Mouse (Mus musculus) heart, embryonic 14.5 days (tissue): Measurements from ENCODE around the gene LTO1. TPM values are rescaled to one million over a fixed set of nuclear protein-coding genes. Genes with fewer than 3 reads are reported as not detected.
"Not testable (repeated sequence)": the region's sequence is repeated elsewhere in the genome, so short reads cannot be mapped to it uniquely, and the experiment has no call there.

Source experiments
- ATAC-seq: fragments of 200-750 bp; cut with Nextera tagmentation; 2 replicates; pipeline ENCODE4 v1.8.0; 2017; ENCODE audit warnings: low read depth, moderate TSS enrichment; ENCODE audit not compliant: insufficient number of reproducible peaks, insufficient read depth, low FRiP score
- H3K27ac ChIP-seq, 2 experiments: fragments of 200-500 bp in 1 of 2; fragments of 300-500 bp in 1 of 2; sonication (generic) in 1 of 2; replicated peaks in 1 of 2; 2 replicates each; pipeline ENCODE4 v1.5.1; 2012 to 2014; ENCODE audit warnings: low read depth in 2 of 2, low read length in 2 of 2, control low read depth in 1 of 2, mild to moderate bottlenecking in 1 of 2, mixed read lengths in 1 of 2; ENCODE audit not compliant: control insufficient read depth in 1 of 2, insufficient read depth in 1 of 2
- H3K27me3 ChIP-seq: fragments of 300-500 bp; sonication (generic); 2 replicates; pipeline ENCODE4 v1.6.1; 2014; ENCODE audit warnings: mild to moderate bottlenecking, low read length, control low read depth; ENCODE audit not compliant: control insufficient read depth, insufficient read depth
- H3K36me3 ChIP-seq: fragments of 300-500 bp; sonication (generic); 2 replicates; pipeline ENCODE4 v1.6.1; 2014; ENCODE audit warnings: mild to moderate bottlenecking, control low read depth, low read length, mixed read lengths; ENCODE audit not compliant: control insufficient read depth, insufficient read depth
- H3K4me1 ChIP-seq, 2 experiments: fragments of 200-500 bp in 1 of 2; fragments of 300-500 bp in 1 of 2; sonication (generic) in 1 of 2; 2 replicates each; pipeline ENCODE4 v1.6.1; 2012 to 2014; ENCODE audit warnings: low read length in 2 of 2, control low read depth in 1 of 2, mixed read lengths in 1 of 2; ENCODE audit not compliant: control insufficient read depth in 2 of 2, insufficient read depth in 2 of 2
- H3K4me2 ChIP-seq: fragments of 300-500 bp; sonication (generic); 2 replicates; pipeline ENCODE4 v1.6.1; 2014; ENCODE audit warnings: mild to moderate bottlenecking, low read length
- H3K4me3 ChIP-seq, 2 experiments: fragments of 200-500 bp in 1 of 2; fragments of 300-500 bp in 1 of 2; sonication (generic) in 1 of 2; 2 replicates each; pipeline ENCODE4 v1.5.1; 2012 to 2014; ENCODE audit warnings: low read length in 2 of 2, mild to moderate bottlenecking in 2 of 2, control low read depth in 1 of 2, low read depth in 1 of 2, moderate library complexity in 1 of 2; ENCODE audit not compliant: control insufficient read depth in 1 of 2, insufficient read depth in 1 of 2
- H3K9ac ChIP-seq: fragments of 300-500 bp; sonication (generic); 2 replicates; pipeline ENCODE4 v1.6.1; 2014; ENCODE audit warnings: mild to moderate bottlenecking, low read length
- H3K9me3 ChIP-seq: fragments of 300-500 bp; sonication (generic); 2 replicates; pipeline ENCODE4 v1.6.1; 2016; ENCODE audit warnings: low read length, control low read depth; ENCODE audit not compliant: control insufficient read depth
- WGBS: fragments of 180-500 bp; shearing (Covaris S2); extraction: QIAGEN DNeasy Blood & Tissue Kit; methylation state at CpG from one replicate; pipeline ENCODE4 v1.1.7; 2014; 5-methylcytosine and 5-hydroxymethylcytosine counted together
- polyA plus RNA-seq: library from polyadenylated mRNA; unstranded; fragments of >200 nt; fragmentation: Nextera tagmentation; extraction: Ambion mirVana; gene quantifications from 2 replicates; pipeline ENCODE4 v1.2.1, GENCODE M21; 2014

LTO1 gene
- polyA plus RNA-seq, 1 experiment from 2014 or later, result 19.2 TPM

DNA sequence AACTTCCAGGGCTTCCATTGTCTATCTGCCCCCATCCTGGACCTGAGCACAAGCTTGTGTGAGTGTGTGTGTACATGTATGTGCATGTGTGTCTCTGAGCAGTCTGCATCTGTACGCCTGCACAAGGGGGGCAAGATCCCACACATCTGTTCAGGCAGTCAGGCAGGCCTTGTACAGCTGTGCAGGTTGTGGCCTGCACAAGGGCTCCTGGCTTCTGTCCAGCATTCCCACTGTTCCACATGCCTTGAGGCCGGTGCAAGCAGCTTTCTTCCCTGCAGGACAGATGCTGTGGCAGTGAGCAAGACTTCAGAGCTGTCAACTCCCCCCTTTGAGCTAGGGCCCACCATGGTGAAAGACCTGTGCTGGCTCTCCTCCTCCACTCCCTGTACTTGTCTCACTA, 31.8 kb upstream of the LTO1 start:
- no peak for ATAC-seq
- WGBS, result 30% methylated on average over 2 of the region's 2 CpGs

DNA sequence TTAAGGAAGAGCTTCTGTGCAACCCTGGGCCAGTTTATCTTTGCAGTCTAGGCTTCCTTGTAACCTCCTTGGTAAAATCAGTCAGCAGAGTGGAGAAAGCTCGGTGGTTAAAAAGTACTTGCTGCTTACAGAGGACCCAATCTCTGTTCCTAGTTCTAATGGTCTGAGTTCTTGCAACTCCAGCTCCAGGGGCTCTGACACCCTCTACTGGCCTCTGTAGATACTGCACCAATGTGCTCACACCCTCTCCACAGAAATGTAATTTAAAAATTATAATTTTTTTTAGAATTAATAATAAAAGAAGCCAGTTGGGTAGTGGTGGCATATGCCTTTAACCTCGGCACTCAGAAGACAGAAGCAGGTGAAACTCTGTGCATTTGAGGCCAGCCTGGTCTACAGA, 27.2 kb upstream of the LTO1 start:
- Histone ChIP-seq H3K4me3 (no peak overlapping the region), H3K4me2 (no peak overlapping the region), H3K4me1 (peaks cover 10% of the 10 kb centered on the region in 2 experiments; a peak in 3 of 4 replicates), H3K9me3 (no peaks in the 10 kb centered on the region), H3K27me3 (peaks cover 26% of the 10 kb centered on the region), H3K27ac (no peak overlapping the region), H3K9ac (no peak overlapping the region), H3K36me3 (no peaks in the 10 kb centered on the region)
- WGBS, result 77% methylated on average over 2 of the region's 2 CpGs
- ATAC-seq, result no peak

More for the DNA sequence above, 31.8 kb upstream of the LTO1 start:
- no peaks in the 10 kb centered on the region for H3K9me3 ChIP-seq
- H3K4me3 ChIP-seq, result no peak overlapping the region
- H3K27ac ChIP-seq, result no peak overlapping the region
- H3K9ac ChIP-seq, result no peak overlapping the region
- no peaks in the 10 kb centered on the region for H3K36me3 ChIP-seq
- 0 out of 2 replicates have a peak, but pooled peaks cover 2% of the 10 kb centered on the region for H3K27me3 ChIP-seq
- peaks cover 7 to 10% of the 10 kb centered on the region in 2 experiments; a peak in 3 of 4 replicates for H3K4me1 ChIP-seq
- H3K4me2 ChIP-seq, result no peak overlapping the region

DNA sequence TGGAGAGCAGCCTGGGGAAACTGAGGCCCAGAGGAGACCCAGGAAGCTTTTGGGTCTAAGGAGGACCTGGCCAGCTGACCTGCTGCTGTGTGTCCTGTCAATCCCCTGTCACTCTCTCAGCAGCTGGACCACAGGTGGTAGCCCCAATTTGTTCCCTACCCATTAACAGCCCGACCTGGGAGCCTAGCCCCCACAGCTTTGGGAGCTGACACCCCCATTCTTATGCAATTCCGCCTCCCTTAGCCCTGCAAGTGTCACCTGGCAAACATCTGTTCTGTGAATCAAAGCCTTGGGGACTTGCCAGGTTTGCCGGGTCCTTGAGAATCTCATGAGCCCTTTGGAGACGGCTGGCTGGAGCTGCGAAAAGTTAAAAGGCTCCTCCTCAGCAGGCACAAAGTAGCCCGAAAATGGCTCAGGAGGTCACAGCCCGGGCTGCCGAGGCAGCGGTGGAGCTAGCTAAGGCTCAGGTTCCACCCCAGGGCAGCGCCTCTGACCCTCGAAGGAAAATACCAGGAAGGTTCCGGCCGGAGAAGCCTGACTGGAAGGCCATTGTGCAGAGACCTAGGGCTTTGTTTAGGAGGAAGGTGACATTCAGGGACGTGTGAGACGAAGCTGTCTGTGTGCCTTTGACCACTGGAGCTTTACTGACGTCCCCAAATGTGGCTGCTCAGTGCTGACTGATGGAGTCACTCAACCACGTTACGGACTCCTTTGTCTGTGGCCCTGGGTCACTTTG, 26.2 kb upstream of the LTO1 start:
- WGBS, result 5% methylated on average over 18 of the region's 18 CpGs
- H3K27me3 ChIP-seq, result peaks cover 26% of the 10 kb centered on the region

DNA sequence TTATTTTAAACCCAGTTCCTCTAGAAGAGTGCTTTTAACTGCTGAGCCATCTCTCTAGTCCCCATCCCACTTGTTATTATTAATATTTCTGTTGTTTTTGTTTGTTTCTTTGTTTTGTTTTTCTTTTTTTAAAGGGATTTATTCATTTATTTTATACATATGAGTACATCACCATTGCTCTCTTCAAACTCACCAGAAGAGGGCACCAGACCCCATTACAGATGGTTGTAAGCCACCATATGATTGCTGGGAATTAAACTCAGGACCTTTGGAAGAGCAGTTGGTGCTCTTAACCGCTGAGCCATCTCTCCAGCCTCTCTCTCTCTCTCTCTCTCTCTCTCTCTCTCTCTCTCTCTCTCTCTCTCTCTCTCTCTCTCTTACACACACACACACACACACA, 24.2 kb upstream of the LTO1 start:
- H3K4me2 ChIP-seq, H3K4me3 ChIP-seq, H3K36me3 ChIP-seq, ATAC-seq, H3K27ac ChIP-seq, H3K9ac ChIP-seq, H3K9me3 ChIP-seq, H3K4me1 ChIP-seq: not testable (repeated sequence)
- 92% methylated on average over 1 of the region's 1 CpGs for WGBS
- peaks cover 45% of the 10 kb centered on the region for H3K27me3 ChIP-seq

More for the DNA sequence above, 26.2 kb upstream of the LTO1 start:
- H3K9me3 ChIP-seq, result no peaks in the 10 kb centered on the region
- H3K27ac ChIP-seq, result no peak overlapping the region
- no peak overlapping the region for H3K9ac ChIP-seq
- no peak for ATAC-seq
- H3K4me1 ChIP-seq, result peaks cover 7 to 10% of the 10 kb centered on the region in 2 experiments; a peak in 3 of 4 replicates
- H3K4me3 ChIP-seq, result no peak overlapping the region
- H3K36me3 ChIP-seq, result no peaks in the 10 kb centered on the region
- no peak overlapping the region for H3K4me2 ChIP-seq

DNA sequence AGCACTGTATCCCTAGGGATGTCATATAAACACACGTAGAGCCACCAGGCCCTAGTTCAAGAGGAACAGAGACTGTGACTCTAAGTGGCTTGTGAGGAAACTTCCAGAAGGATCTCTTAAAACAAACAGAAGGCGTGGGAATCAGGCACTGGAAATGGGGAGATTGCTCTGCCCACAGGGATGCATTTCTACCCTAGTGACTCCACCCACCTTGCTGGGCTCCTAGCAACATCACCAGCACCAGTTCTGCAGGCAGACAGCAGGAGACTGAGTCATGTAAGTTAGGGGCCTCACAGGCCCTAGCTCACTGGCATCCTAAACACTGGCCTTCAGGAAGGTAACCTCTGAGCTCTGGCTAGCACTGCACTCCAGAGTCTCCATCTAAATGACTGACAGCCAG, 23.0 kb upstream of the LTO1 start:
- H3K9me3 ChIP-seq, result no peaks in the 10 kb centered on the region
- no peak overlapping the region for H3K4me3 ChIP-seq
- no peak for ATAC-seq
- no peak overlapping the region for H3K27ac ChIP-seq
- H3K36me3 ChIP-seq, result no peaks in the 10 kb centered on the region
- H3K27me3 ChIP-seq, result peaks cover 55% of the 10 kb centered on the region
- H3K9ac ChIP-seq, result no peak overlapping the region
- H3K4me2 ChIP-seq, result no peak overlapping the region
- 69% methylated on average over 2 of the region's 2 CpGs for whole genome bisulfite sequencing
- H3K4me1 ChIP-seq, result peaks cover 9 to 18% of the 10 kb centered on the region in 2 experiments; a peak in 3 of 4 replicates

DNA sequence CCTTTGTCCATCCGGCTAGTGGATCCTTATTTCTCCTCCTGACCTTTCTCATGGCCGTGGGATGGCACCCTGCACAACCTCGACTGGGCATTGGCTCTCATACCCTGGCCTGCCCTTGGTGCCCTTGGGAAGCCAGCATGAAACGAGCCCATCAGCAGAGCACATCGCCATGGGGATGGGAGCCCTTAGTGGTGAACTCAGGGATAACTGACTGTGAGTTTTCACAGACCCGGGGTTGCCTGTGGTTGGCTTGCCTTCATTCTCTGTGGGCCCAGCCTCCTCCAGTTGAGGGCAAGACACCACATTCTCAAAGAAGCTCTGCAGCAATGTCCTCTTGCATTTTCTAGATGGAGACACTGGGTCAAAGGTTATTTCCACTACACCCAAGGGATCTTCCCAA, 22.6 kb upstream of the LTO1 start:
- WGBS, result 44% methylated on average over 6 of the region's 6 CpGs
- no peak overlapping the region for H3K9ac ChIP-seq
- no peak for ATAC-seq

DNA sequence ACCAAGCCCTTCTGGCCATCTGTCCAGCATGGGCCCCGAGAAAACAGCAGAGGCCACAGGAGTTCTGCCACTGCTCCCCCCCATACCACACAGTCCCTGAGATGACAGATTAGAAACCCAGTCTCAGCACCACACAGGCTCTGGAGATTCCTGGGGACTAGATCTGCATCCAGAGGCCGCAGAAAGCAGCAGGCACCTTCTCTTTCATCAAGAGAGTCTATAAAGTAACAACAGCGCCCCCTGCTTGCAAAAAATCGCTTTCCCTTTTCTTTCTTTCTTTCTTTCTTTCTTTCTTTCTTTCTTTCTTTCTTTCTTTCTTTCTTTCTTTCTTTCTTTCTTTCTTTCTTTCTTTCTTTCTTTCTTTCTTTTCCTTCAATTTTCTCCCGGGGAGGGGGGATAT, 20.7 kb upstream of the LTO1 start:
- 4% methylated on average over 5 of the region's 5 CpGs for WGBS
- H3K27me3 ChIP-seq, result peaks cover 72% of the 10 kb centered on the region

More for the DNA sequence above, 22.6 kb upstream of the LTO1 start:
- Histone ChIP-seq H3K36me3 (no peaks in the 10 kb centered on the region), H3K9me3 (no peaks in the 10 kb centered on the region), H3K27me3 (peaks cover 60% of the 10 kb centered on the region), H3K4me2 (no peak overlapping the region), H3K4me3 (no peak overlapping the region), H3K27ac (no peak overlapping the region), H3K4me1 (peaks cover 10 to 20% of the 10 kb centered on the region in 2 experiments; a peak in 3 of 4 replicates)

More for the DNA sequence above, 20.7 kb upstream of the LTO1 start:
- ATAC-seq, result no peak
- H3K27ac ChIP-seq, result no peak overlapping the region
- H3K9me3 ChIP-seq, result no peaks in the 10 kb centered on the region
- H3K4me2 ChIP-seq, result no peak overlapping the region
- H3K4me3 ChIP-seq, result no peak overlapping the region
- no peak overlapping the region for H3K9ac ChIP-seq
- H3K4me1 ChIP-seq, result peaks cover 6 to 20% of the 10 kb centered on the region in 2 experiments; a peak in 3 of 4 replicates
- H3K36me3 ChIP-seq, result no peaks in the 10 kb centered on the region
